Mouse (Mus musculus) testis, adult 2 months (tissue): Measurements from ENCODE around the gene Rnf25.

ENCODE experiments used
- CTCF ChIP-seq: fragments of 200-500 bp; IDR thresholded peaks from 2 replicates; pipeline ENCODE4 v1.5.1; 2012; ENCODE audit warnings: low read depth, mild to moderate bottlenecking, inconsistent platforms, low read length, moderate library complexity; ENCODE audit not compliant: control insufficient read depth, insufficient read depth, insufficient replicate concordance
- POLR2A ChIP-seq: fragments of 200-500 bp; IDR thresholded peaks from 2 replicates; pipeline ENCODE4 v1.6.1; 2012; ENCODE audit warnings: low read depth, mild to moderate bottlenecking, inconsistent platforms, low read length, moderate library complexity; ENCODE audit not compliant: control insufficient read depth

- TF ChIP-seq CTCF (no peak), POLR2A (no peak; the same call in 1 of the 2 replicates)
Measured at GRCm38 (mm10) chr1:74587773-74588445, 13.3 kb downstream of the Rnf25 start, which contains the start of the genes Zfp142 and Bcs1l.
